Mouse (Mus musculus) G1E (cell line): ENCODE data around the gene Cep170b. TPM values are rescaled to one million over a fixed set of nuclear protein-coding genes. Genes with fewer than 3 reads are reported as not detected.

Experiments used
- ATAC-seq: 2 replicates; pipeline ENCODE4 v1.8.0; 2016; ENCODE audit warnings: mild to moderate bottlenecking; ENCODE audit not compliant: insufficient number of reproducible peaks, poor library complexity, low FRiP score, severe bottlenecking; ENCODE audit errors: extremely low read depth
- DNase-seq: peaks from one replicate; pipeline ENCODE4 v3.0.0; 2012; ENCODE audit warnings: low spot score
- H3K27me3 ChIP-seq: 2 replicates; pipeline ENCODE4 v1.6.1; 2012; ENCODE audit warnings: mild to moderate bottlenecking, low read length, inconsistent platforms; ENCODE audit not compliant: insufficient read depth
- H3K36me3 ChIP-seq: replicated peaks from 2 replicates; pipeline ENCODE3; 2012; ENCODE audit warnings: mild to moderate bottlenecking, inconsistent platforms
- H3K4me1 ChIP-seq: 2 replicates; pipeline ENCODE4 v1.6.1; 2012; ENCODE audit warnings: low read depth, low read length, inconsistent platforms, mixed read lengths; ENCODE audit not compliant: insufficient read depth
- H3K4me3 ChIP-seq: 2 replicates; pipeline ENCODE4 v1.5.1; 2012; ENCODE audit warnings: low read depth, mild to moderate bottlenecking, inconsistent platforms, low read length, moderate library complexity, mixed read lengths
- H3K9me3 ChIP-seq: replicated peaks from 2 replicates; pipeline ENCODE4 v1.6.1; 2012; ENCODE audit warnings: inconsistent platforms
- CTCF ChIP-seq: IDR thresholded peaks from 2 replicates; pipeline ENCODE4 v1.5.1; 2012; ENCODE audit warnings: low read depth, low read length, inconsistent platforms, mixed read lengths
- GATA1 ChIP-seq: IDR thresholded peaks from 2 replicates; pipeline ENCODE4 v1.6.1; 2012; ENCODE audit warnings: borderline replicate concordance, low read length, inconsistent platforms, mixed read lengths
- GATA2 ChIP-seq: IDR thresholded peaks from 2 replicates; pipeline ENCODE4 v1.6.1; 2012; ENCODE audit warnings: low read depth, low read length, inconsistent platforms, borderline replicate concordance
- POLR2AphosphoS5 ChIP-seq: IDR thresholded peaks from 2 replicates; pipeline ENCODE4 v1.6.1; 2012; ENCODE audit warnings: low read depth, low read length, inconsistent platforms; ENCODE audit not compliant: insufficient replicate concordance
- TAL1 ChIP-seq: conservative IDR thresholded peaks from 2 replicates; pipeline ENCODE4 v1.6.1; 2012; ENCODE audit warnings: low read depth, low read length, inconsistent platforms, mixed read lengths
- polyA plus RNA-seq: library from polyadenylated mRNA; stranded (reverse); fragments of >175 nt; gene quantifications from 2 replicates; pipeline ENCODE4 v1.2.3, GENCODE M21; 2012
- total RNA-seq, 2 experiments: library from RNA; stranded (forward) in 1 of 2; stranded (reverse) in 1 of 2; fragments of 200-1000 nt in 1 of 2; fragments of >200 nt in 1 of 2; fragmentation: Nextera tagmentation in 1 of 2; gene quantifications; 2 replicates each; pipeline ENCODE4 v1.2.3; 2014 to 2017

Gene Cep170b
- total and polyA plus RNA-seq, 3 experiments = 0.87 TPM; not detected in 2

- Histone ChIP-seq H3K4me3 (no peak overlapping the region), H3K4me1 (peaks cover 37% of the 10 kb centered on the region), H3K27me3 (peaks cover 44% of the 10 kb centered on the region), H3K9me3 (no peaks in the 10 kb centered on the region), H3K36me3 (no peaks in the 10 kb centered on the region)
- ATAC-seq (no peak), DNase-seq (no peak)
- TF ChIP-seq GATA1 (no peak), TAL1 (no peak), GATA2 (no peak)
Measured at GRCm38 (mm10) chr12:112794356-112794816, 74.1 kb downstream of the Cep170b start.

GRCm38 (mm10) chr12:112794998-112795397, 74.7 kb downstream of the Cep170b start:
- no peak for ATAC-seq
- no peak for TF ChIP-seq POLR2AphosphoS5
- no peak for TF ChIP-seq TAL1
- no peak for TF ChIP-seq GATA2
- no peak for TF ChIP-seq GATA1
- no peak for TF ChIP-seq CTCF
- H3K4me1 ChIP-seq = peaks cover 37% of the 10 kb centered on the region
- H3K36me3 ChIP-seq = no peaks in the 10 kb centered on the region
- peaks cover 47% of the 10 kb centered on the region for H3K27me3 ChIP-seq
- no peak overlapping the region for H3K4me3 ChIP-seq
- no peaks in the 10 kb centered on the region for H3K9me3 ChIP-seq
- DNase-seq = no peak

DNA sequence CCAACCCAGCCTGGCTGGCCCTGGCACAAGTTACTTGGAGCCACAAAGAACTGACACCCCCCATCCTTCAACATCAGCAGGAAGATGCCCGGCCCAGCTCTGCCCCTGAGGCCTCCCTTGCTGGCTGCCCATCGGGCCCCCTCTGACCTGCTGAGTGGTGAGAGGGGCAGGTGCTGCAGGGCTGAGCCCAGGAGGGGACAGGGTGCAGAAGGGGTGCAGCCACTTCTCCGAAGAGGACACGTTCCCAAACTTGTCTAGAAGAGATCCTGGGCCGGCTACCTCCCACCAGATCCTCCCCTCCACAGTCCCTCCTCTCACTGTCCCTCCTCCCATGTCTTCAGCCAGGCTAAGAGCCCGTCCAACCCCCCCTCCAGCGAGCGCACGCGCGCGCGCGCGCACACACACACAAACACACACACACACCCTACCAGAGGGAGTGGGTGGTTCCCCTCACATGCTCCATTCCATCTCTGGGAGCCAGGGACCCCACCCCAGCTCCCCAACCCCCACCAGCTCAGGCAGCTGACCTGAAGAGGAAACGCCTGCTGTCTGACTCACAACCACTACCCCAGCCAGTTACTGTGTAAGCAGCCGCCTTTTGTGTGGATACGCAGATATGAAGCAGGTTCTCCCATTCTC, 75.3 kb downstream of the Cep170b start:
- peaks cover 37% of the 10 kb centered on the region for H3K4me1 ChIP-seq
- ATAC-seq (no peak), DNase-seq (no peak)
- TF ChIP-seq POLR2AphosphoS5 = no peak
- no peak for TF ChIP-seq GATA1
- TF ChIP-seq TAL1 = no peak
- TF ChIP-seq CTCF = no peak
- TF ChIP-seq GATA2 = no peak
- H3K36me3 ChIP-seq = no peaks in the 10 kb centered on the region
- H3K9me3 ChIP-seq = no peaks in the 10 kb centered on the region
- peaks cover 47% of the 10 kb centered on the region for H3K27me3 ChIP-seq
- H3K4me3 ChIP-seq = no peak overlapping the region

Other genes starting within 250 kb of the Cep170b start
- gene A530016L24Rik, start 231.0 kb upstream of the Cep170b start, total RNA-seq (2014; fragmentation: Nextera tagmentation) = not detected in 2 replicates
- 0.17 and 0.27 TPM in 2 replicates for gene A530016L24Rik, start 231.0 kb upstream of the Cep170b start, total RNA-seq (2017)
- not detected in 2 replicates for gene A530016L24Rik, start 231.0 kb upstream of the Cep170b start, polyA plus RNA-seq
- gene Tmem179, start 203.7 kb upstream of the Cep170b start, total RNA-seq (2014; fragmentation: Nextera tagmentation) = not detected in 2 replicates
- 0.06 TPM in 1 of 2 replicates, not detected in the other for gene Tmem179, start 203.7 kb upstream of the Cep170b start, total RNA-seq (2017)
- gene Tmem179, start 203.7 kb upstream of the Cep170b start, polyA plus RNA-seq = 0.02 TPM in 1 of 2 replicates, not detected in the other
- gene Inf2, start 131.7 kb upstream of the Cep170b start, total RNA-seq (2014; fragmentation: Nextera tagmentation) = 4.2 and 5.4 TPM in 2 replicates
- gene Inf2, start 131.7 kb upstream of the Cep170b start, total RNA-seq (2017) = 2.3 and 2.5 TPM in 2 replicates
- gene Inf2, start 131.7 kb upstream of the Cep170b start, polyA plus RNA-seq = 26.0 and 29.5 TPM in 2 replicates
- not detected in 2 replicates for gene Adssl1, start 100.4 kb upstream of the Cep170b start, total RNA-seq (2014; fragmentation: Nextera tagmentation)
- 0.06 TPM in 1 of 2 replicates, not detected in the other for gene Adssl1, start 100.4 kb upstream of the Cep170b start, total RNA-seq (2017)
- 0.05 TPM in 1 of 2 replicates, not detected in the other for gene Adssl1, start 100.4 kb upstream of the Cep170b start, polyA plus RNA-seq
- gene Siva1, start 75.8 kb upstream of the Cep170b start, total RNA-seq (2014; fragmentation: Nextera tagmentation) = 60.7 and 75.5 TPM in 2 replicates
- gene Siva1, start 75.8 kb upstream of the Cep170b start, total RNA-seq (2017) = 205 and 214 TPM in 2 replicates
- gene Siva1, start 75.8 kb upstream of the Cep170b start, polyA plus RNA-seq = 94.5 and 98.9 TPM in 2 replicates
- gene Akt1, start 45.6 kb upstream of the Cep170b start, total RNA-seq (2014; fragmentation: Nextera tagmentation) = 150 and 168 TPM in 2 replicates
- gene Akt1, start 45.6 kb upstream of the Cep170b start, total RNA-seq (2017) = 121 and 131 TPM in 2 replicates
- gene Akt1, start 45.6 kb upstream of the Cep170b start, polyA plus RNA-seq = 461 and 512 TPM in 2 replicates
- gene Zbtb42, start 41.6 kb upstream of the Cep170b start, total RNA-seq (2014; fragmentation: Nextera tagmentation) = 0.98 TPM in 1 of 2 replicates, not detected in the other
- 0.17 and 0.33 TPM in 2 replicates for gene Zbtb42, start 41.6 kb upstream of the Cep170b start, total RNA-seq (2017)
- 0.53 and 0.80 TPM in 2 replicates for gene Zbtb42, start 41.6 kb upstream of the Cep170b start, polyA plus RNA-seq
- 3.4 TPM in 1 of 2 replicates, not detected in the other for gene Pld4, start 40.2 kb downstream of the Cep170b start, total RNA-seq (2014; fragmentation: Nextera tagmentation)
- 0.58 and 1.0 TPM in 2 replicates for gene Pld4, start 40.2 kb downstream of the Cep170b start, total RNA-seq (2017)
- gene Pld4, start 40.2 kb downstream of the Cep170b start, polyA plus RNA-seq = 0.54 and 0.89 TPM in 2 replicates
- gene Ahnak2, start 82.2 kb downstream of the Cep170b start, total RNA-seq (2014; fragmentation: Nextera tagmentation) = not detected in 2 replicates
- 0.17 and 0.22 TPM in 2 replicates for gene Ahnak2, start 82.2 kb downstream of the Cep170b start, total RNA-seq (2017)
- gene Ahnak2, start 82.2 kb downstream of the Cep170b start, polyA plus RNA-seq = 0.02 TPM in 2 replicates
- gene Clba1, start 88.5 kb downstream of the Cep170b start, total RNA-seq (2014; fragmentation: Nextera tagmentation) = 0.49 and 0.83 TPM in 2 replicates
- 1.5 and 2.8 TPM in 2 replicates for gene Clba1, start 88.5 kb downstream of the Cep170b start, total RNA-seq (2017)
- gene Clba1, start 88.5 kb downstream of the Cep170b start, polyA plus RNA-seq = 5.3 and 7.5 TPM in 2 replicates
- 131 and 140 TPM in 2 replicates for gene Cdca4, start 109.0 kb downstream of the Cep170b start, total RNA-seq (2014; fragmentation: Nextera tagmentation)
- 120 and 124 TPM in 2 replicates for gene Cdca4, start 109.0 kb downstream of the Cep170b start, total RNA-seq (2017)
- 51.2 and 56.8 TPM in 2 replicates for gene Cdca4, start 109.0 kb downstream of the Cep170b start, polyA plus RNA-seq
- not detected in 2 replicates for gene Gpr132, start 147.8 kb downstream of the Cep170b start, total RNA-seq (2014; fragmentation: Nextera tagmentation)
- 0.11 TPM in 1 of 2 replicates, not detected in the other for gene Gpr132, start 147.8 kb downstream of the Cep170b start, total RNA-seq (2017)
- 0.08 and 0.14 TPM in 2 replicates for gene Gpr132, start 147.8 kb downstream of the Cep170b start, polyA plus RNA-seq
- 1.8 and 3.5 TPM in 2 replicates for gene Jag2, start 209.3 kb downstream of the Cep170b start, total RNA-seq (2014; fragmentation: Nextera tagmentation)
- 0.44 and 1.4 TPM in 2 replicates for gene Jag2, start 209.3 kb downstream of the Cep170b start, total RNA-seq (2017)
- 0.60 and 0.62 TPM in 2 replicates for gene Jag2, start 209.3 kb downstream of the Cep170b start, polyA plus RNA-seq
- gene Nudt14, start 221.7 kb downstream of the Cep170b start, total RNA-seq (2014; fragmentation: Nextera tagmentation) = 6.2 and 9.2 TPM in 2 replicates
- 22.2 and 28.1 TPM in 2 replicates for gene Nudt14, start 221.7 kb downstream of the Cep170b start, total RNA-seq (2017)
- gene Nudt14, start 221.7 kb downstream of the Cep170b start, polyA plus RNA-seq = 13.3 and 13.7 TPM in 2 replicates